Mouse (Mus musculus) lung, postnatal 0 days (tissue): ENCODE measurements around the gene Gm20219. TPM values are rescaled to one million over a fixed set of nuclear protein-coding genes. Genes with fewer than 3 reads are reported as not detected.
A peak's percentile ranks its signal among the peaks of the same experiment; 100 is the strongest.

ENCODE experiments used
- ATAC-seq: fragments of 200-750 bp; cut with Nextera tagmentation; 2 replicates; pipeline ENCODE4 v1.8.0; 2017; ENCODE audit warnings: moderate library complexity
- DNase-seq: peaks from one replicate; pipeline ENCODE4 v3.0.0-alpha.2; 2016; ENCODE audit warnings: low spot score
- H3K27ac ChIP-seq: fragments of 300-500 bp; sonication (generic); 2 replicates; pipeline ENCODE4 v1.5.1; 2014; ENCODE audit warnings: antibody characterized with exemption, mild to moderate bottlenecking, low read length, mixed read lengths
- H3K27me3 ChIP-seq: fragments of 300-500 bp; sonication (generic); replicated peaks from 2 replicates; pipeline ENCODE4 v1.6.1; 2014; ENCODE audit warnings: low read length, mixed read lengths; ENCODE audit not compliant: insufficient read depth
- H3K36me3 ChIP-seq: fragments of 300-500 bp; sonication (generic); 2 replicates; pipeline ENCODE4 v1.6.1; 2014; ENCODE audit warnings: low read length, mixed read lengths; ENCODE audit not compliant: insufficient read depth
- H3K4me1 ChIP-seq: fragments of 300-500 bp; sonication (generic); 2 replicates; pipeline ENCODE4 v1.6.1; 2014; ENCODE audit warnings: antibody characterized with exemption, low read depth, low read length, mixed read lengths; ENCODE audit not compliant: insufficient read depth
- H3K4me2 ChIP-seq: fragments of 300-500 bp; sonication (generic); replicated peaks from 2 replicates; pipeline ENCODE4 v1.6.1; 2014; ENCODE audit warnings: low read depth, mild to moderate bottlenecking, low read length, moderate library complexity, mixed read lengths
- H3K4me3 ChIP-seq: fragments of 300-500 bp; sonication (generic); 2 replicates; pipeline ENCODE4 v1.5.1; 2014; ENCODE audit warnings: low read depth, low read length
- H3K9ac ChIP-seq: fragments of 300-500 bp; sonication (generic); replicated peaks from 2 replicates; pipeline ENCODE4 v1.6.1; 2014; ENCODE audit warnings: low read depth, mild to moderate bottlenecking
- H3K9me3 ChIP-seq: fragments of 300-500 bp; sonication (generic); 2 replicates; pipeline ENCODE4 v1.6.1; 2016; ENCODE audit warnings: low read length, mixed read lengths
- CTCF ChIP-seq: IDR thresholded peaks from 2 replicates; pipeline ENCODE4 v1.5.1; 2016; ENCODE audit warnings: antibody characterized with exemption, mild to moderate bottlenecking
- EP300 ChIP-seq: IDR thresholded peaks from 2 replicates; pipeline ENCODE4 v1.6.1; 2016; ENCODE audit warnings: antibody characterized with exemption, mild to moderate bottlenecking, control low read depth
- WGBS: fragments of 180-500 bp; shearing (Covaris S2); extraction: QIAGEN DNeasy Blood & Tissue Kit; methylation state at CpG from one replicate; pipeline ENCODE4 v1.1.7; 2014; 5-methylcytosine and 5-hydroxymethylcytosine counted together
- polyA plus RNA-seq: library from polyadenylated mRNA; unstranded; fragments of >200 nt; fragmentation: Nextera tagmentation; extraction: Ambion mirVana; gene quantifications from 2 replicates; pipeline ENCODE4 v1.2.1, GENCODE M21; 2015

Gene Gm20219
- polyA plus RNA-seq, 1 experiment from 2014 or later: 3.5 TPM

DNA sequence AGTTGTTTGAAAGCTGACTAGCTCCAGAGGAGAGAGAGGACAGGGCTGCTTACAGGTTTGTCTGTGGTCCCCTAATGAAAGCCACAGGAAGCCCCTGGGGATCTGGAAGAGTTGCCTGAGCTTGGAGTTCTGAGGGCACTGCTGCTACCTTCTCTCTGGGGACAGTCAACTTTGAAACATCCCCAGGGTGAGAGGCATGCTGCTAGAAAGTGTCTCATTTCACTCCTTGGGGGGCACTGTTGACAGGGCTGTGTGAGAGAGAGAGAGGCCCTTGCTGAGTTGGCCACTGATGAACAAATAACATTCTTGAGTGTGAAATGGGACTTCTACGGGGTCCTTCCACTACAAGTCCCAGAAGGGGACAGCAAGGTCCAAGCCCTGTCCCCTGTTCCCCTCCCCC, 33.6 kb upstream of the Gm20219 start:
- H3K9me3 ChIP-seq: no peaks in the 10 kb centered on the region
- DNase-seq (no peak), ATAC-seq (no peak)
- no peaks in the 10 kb centered on the region for H3K27me3 ChIP-seq
- H3K27ac ChIP-seq: 0 out of 2 replicates have a peak overlapping the region, but pooled peaks have one; percentile 15
- H3K4me2 ChIP-seq: no peak overlapping the region
- H3K4me3 ChIP-seq: no peak overlapping the region
- H3K9ac ChIP-seq: no peak overlapping the region
- H3K4me1 ChIP-seq: peaks cover 19% of the 10 kb centered on the region; the same call in 1 of the 2 replicates
- peaks cover 17% of the 10 kb centered on the region; the same call in 1 of the 2 replicates for H3K36me3 ChIP-seq
- TF ChIP-seq EP300: no peak
- TF ChIP-seq CTCF: no peak
- 65% methylated on average over 1 of the region's 1 CpGs for WGBS

DNA sequence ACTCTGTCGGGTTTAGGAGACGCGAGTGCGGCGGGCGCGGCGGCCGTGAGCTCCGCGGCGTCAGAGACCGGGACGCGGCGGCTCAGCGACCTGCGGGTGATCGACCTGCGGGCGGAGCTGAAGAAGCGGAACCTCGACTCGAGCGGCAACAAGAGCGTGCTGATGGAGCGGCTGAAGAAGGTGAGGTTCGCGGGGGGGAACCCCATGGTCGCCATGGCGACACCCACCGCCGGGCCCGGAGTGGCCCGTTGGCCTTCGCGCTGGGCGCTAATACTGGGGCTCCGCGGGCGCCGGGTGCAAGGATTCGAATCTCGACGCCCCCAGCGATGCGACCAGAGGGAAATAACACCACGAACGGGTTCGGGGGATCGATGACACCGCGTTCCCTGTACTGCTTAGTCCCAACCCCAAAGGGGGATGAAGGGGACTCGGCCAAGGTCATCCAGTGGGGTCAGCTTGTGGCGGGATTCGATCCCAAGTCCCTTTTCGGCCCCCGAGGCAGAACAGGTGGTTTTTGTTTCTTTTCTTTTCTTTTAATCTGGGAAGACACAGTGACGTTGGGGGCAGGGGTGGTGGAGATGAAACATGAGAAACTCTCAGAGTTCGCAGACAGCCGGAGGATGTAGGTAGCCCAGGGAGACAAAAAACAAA, 31.1 kb upstream of the Gm20219 start:
- peaks cover 26% of the 10 kb centered on the region; the same call in 1 of the 2 replicates for H3K4me1 ChIP-seq
- no peak; the same call in 1 of the 2 replicates for ATAC-seq

DNA sequence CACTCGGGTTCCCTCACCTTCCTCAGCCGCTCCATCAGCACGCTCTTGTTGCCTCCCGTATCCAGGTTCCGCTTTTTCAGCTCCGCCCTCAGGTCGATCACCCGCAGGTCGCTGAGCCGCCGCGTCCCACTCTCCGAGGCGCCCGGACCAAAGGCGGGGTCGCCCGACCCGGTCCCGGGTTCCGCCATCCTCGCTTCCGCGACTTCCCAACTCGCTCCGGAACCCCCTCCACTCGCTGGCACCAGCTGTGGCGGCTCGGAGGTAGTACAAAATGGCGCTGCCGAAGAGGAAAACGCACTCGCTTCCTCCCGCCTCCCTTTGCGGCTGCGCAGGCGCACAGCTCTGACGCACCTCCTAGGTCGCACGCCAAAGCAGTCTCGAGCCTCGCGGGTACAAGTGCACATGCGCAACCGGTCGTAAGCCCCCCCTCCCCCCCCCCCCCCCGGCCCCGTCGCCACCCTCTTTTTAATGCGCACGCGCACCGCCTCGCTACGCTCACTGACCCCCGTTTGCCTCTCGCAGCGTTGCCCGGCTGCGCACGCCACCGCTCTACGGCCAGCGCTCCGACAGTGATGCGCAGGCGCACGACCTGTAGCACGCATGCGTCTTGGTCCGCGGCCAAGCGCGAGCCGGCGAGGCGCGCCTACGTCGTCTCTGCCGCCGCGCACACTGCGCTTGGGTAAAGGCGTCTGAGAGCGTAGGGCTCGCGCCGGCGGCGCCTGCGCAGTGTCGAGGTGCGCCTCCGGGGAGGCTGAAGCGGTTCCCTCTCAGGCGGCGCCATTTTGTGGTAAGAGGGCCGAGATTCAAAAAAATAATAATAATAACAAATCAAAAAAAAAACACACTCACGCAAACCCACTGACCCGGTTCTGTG, 30.3 kb upstream of the Gm20219 start, which contains the start of the genes Safb2 and Safb:
TSS of gene Safb2 (minus strand) at position 329 of the 874 bp plus-strand sequence.
TSS of gene Safb (plus strand) at position 569 of the 874 bp plus-strand sequence.
- WGBS: under 1% methylated on average over 74 of the region's 101 CpGs

More for the DNA sequence above, 31.1 kb upstream of the Gm20219 start:
- peak overlapping the region; percentile 62 for H3K4me2 ChIP-seq
- H3K36me3 ChIP-seq: peaks cover 15% of the 10 kb centered on the region; the same call in 1 of the 2 replicates
- no peaks in the 10 kb centered on the region for H3K27me3 ChIP-seq
- TF ChIP-seq CTCF: no peak
- TF ChIP-seq EP300: no peak
- DNase-seq: peak; percentile 68
- under 1% methylated on average over 55 of the region's 61 CpGs for WGBS
- H3K27ac ChIP-seq: peak overlapping the region; percentile 94
- no peaks in the 10 kb centered on the region for H3K9me3 ChIP-seq
- peak overlapping the region; percentile 88 for H3K9ac ChIP-seq
- H3K4me3 ChIP-seq: peak overlapping the region; percentile 96

DNA sequence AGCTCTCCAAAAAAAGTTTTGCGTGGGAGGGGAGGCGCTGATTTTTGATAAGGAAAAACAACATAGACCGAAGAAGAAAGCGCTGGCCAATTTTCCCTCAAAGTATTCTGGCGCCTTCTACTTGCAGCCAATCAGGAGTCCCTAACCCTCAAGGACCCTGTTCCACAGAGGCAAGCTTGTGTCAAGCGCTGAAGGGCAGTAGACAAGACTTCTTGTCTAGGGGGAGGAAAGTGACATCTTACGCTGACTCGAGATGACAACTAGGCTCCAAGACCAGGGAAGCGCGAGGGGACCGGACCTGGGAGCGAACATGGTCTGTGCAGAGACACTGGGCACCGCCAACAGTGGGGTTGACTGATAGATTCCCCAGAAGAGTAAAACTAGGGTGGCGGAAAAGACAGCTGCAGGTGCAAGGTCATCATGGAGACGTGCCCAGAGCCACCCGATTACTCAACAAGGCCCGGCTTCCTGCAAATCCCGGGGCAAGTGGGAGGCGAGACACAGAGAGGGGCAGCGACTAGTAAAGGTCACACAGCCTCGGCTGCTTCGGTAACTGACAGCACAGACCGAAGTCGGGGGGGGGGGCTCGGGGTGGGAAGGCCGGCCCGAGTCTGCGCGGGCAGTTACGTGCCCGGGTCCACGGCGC, 29.5 kb upstream of the Gm20219 start:
- Histone ChIP-seq H3K36me3 (peaks cover 2% of the 10 kb centered on the region; the same call in 1 of the 2 replicates), H3K4me2 (peak overlapping the region; percentile 70), H3K27me3 (no peaks in the 10 kb centered on the region), H3K9me3 (no peaks in the 10 kb centered on the region), H3K9ac (peak overlapping the region; percentile 91), H3K27ac (peak overlapping the region; percentile 98), H3K4me1 (peaks cover 26% of the 10 kb centered on the region; the same call in 1 of the 2 replicates), H3K4me3 (peak overlapping the region; percentile 86)
- under 1% methylated on average over 26 of the region's 33 CpGs for WGBS
- DNase-seq: peak; percentile 75
- peak; percentile 1; the same call in 1 of the 2 replicates for ATAC-seq
- TF ChIP-seq CTCF (no peak), EP300 (no peak)

More for the DNA sequence above, 30.3 kb upstream of the Gm20219 start, which contains the start of the genes Safb2 and Safb:
- peak within 1 kb of the TSS; percentile 70 for H3K4me2 ChIP-seq
- no peaks in the 10 kb centered on the region for H3K9me3 ChIP-seq
- peak within 1 kb of the TSS; percentile 98 for H3K27ac ChIP-seq
- TF ChIP-seq CTCF: peak; percentile 34; the same call in 1 of the 2 replicates
- TF ChIP-seq EP300: no peak
- DNase-seq (peak; percentile 99), ATAC-seq (peak; percentile 94)
- H3K9ac ChIP-seq: peak within 1 kb of the TSS; percentile 91
- H3K36me3 ChIP-seq: peaks cover 9% of the 10 kb centered on the region; the same call in 1 of the 2 replicates
- H3K27me3 ChIP-seq: no peaks in the 10 kb centered on the region
- H3K4me1 ChIP-seq: peaks cover 26% of the 10 kb centered on the region; the same call in 1 of the 2 replicates
- peak within 1 kb of the TSS; percentile 96 for H3K4me3 ChIP-seq

DNA sequence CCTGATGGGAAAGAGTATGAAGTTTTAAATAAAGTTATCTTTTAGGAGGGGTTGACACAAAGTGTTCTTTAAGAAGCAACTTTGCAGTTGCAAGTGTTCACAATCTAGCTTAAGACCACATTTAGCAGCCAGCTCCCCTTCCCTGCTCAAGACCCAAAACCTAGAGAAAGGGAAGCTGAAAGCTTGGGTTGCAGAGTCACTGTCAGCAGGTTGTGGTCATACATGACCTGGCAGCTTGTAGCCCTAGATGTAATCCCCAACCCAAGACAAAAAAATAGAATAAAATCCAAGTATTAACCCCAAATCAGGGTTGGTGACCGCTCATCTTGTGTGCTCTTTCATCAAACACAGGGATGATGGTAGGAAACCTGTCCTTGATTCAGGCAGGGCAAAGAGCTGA, 28.9 kb upstream of the Gm20219 start:
- DNase-seq (no peak), ATAC-seq (no peak)
- H3K4me2 ChIP-seq: peak overlapping the region; percentile 70
- no peak for TF ChIP-seq EP300
- TF ChIP-seq CTCF: no peak
- WGBS: 77% methylated on average over 1 of the region's 1 CpGs
- peak overlapping the region; percentile 86 for H3K4me3 ChIP-seq
- H3K4me1 ChIP-seq: peaks cover 26% of the 10 kb centered on the region; the same call in 1 of the 2 replicates
- H3K9me3 ChIP-seq: no peaks in the 10 kb centered on the region
- 0 out of 2 replicates have a peak overlapping the region, but pooled peaks have one; percentile 12 for H3K9ac ChIP-seq
- H3K36me3 ChIP-seq: peaks cover 7% of the 10 kb centered on the region
- H3K27ac ChIP-seq: 0 out of 2 replicates have a peak overlapping the region, but pooled peaks have one; percentile 98
- no peaks in the 10 kb centered on the region for H3K27me3 ChIP-seq
